Mouse (Mus musculus) retina, adult 2 months (tissue): Measurements from ENCODE around the gene Nr1h3.

ENCODE experiments used
- DNase-seq: peaks from one replicate; pipeline ENCODE4 v3.0.0-alpha.2; 2012; ENCODE audit warnings: low read depth, low spot score

Gene Nr1h3

GRCm38 (mm10) chr2:91186208-91186607 is 16.4 kb downstream of the Nr1h3 start:
- no peak for DNase-seq

DNA sequence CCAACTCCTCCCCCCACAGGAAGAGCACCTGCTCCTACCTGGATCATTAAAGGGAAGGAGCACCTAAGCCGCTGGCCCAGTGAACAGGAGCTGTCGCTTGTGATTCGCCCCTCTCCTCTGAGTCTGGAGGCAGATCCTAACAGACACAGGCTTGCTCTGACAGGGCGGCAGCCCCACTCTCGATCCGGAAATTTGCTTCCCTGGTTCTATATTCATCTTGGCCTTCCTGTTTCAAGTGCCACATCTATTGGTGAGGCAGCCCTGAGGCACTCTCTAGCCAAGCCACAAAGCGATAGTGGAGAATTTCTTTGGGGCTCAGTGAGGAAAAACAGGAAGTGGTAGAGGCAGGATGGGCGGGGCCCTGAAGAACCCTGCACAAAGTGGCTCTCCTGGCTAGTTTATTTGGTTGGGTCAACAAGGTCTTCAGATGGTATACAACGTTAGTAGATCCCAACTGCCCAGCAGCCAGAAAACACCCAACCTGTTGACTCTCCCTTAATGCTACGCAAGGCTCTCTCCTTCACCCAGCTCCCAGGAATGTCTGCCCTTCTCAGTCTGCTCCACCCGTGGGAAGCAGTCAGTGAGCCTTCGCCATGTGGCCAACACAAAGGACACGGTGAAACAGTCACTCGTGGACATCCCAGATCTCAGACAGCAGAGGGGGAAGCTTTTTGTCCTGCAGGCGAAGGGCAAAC is 18.8 kb downstream of the Nr1h3 start, which contains the start of gene Madd:
Gene Madd, minus strand, starts transcription at position 127 of the 695 bp plus-strand sequence.
- DNase-seq: no peak

DNA sequence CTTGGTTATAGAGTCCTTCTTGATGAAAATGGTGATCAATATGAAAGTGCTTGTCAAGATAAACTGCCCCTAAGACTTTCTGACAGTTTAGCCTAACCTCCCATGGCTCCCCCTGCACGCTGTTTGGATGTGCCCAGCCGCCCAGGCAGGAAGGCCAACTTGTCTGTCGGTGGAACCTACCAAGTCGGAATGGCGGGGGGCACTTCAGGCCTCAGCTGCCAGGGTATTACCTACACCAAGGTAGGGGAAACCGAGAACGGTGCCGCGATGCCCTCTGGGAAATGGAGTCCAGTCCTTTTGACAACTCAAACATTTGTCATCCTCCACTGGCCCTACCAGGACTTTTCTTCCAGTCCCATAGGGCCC is 19.5 kb downstream of the Nr1h3 start:
- peak; percentile 99 for DNase-seq

GRCm38 (mm10) chr2:91182405-91183147 is 20.1 kb downstream of the Nr1h3 start:
- no peak for DNase-seq

- DNase-seq: no peak
These were observed 20.6 kb downstream of the Nr1h3 start for GRCm38 (mm10) chr2:91182016-91182404.

GRCm38 (mm10) chr2:91180706-91181105 is 21.9 kb downstream of the Nr1h3 start:
- DNase-seq: peak; percentile 70

DNA sequence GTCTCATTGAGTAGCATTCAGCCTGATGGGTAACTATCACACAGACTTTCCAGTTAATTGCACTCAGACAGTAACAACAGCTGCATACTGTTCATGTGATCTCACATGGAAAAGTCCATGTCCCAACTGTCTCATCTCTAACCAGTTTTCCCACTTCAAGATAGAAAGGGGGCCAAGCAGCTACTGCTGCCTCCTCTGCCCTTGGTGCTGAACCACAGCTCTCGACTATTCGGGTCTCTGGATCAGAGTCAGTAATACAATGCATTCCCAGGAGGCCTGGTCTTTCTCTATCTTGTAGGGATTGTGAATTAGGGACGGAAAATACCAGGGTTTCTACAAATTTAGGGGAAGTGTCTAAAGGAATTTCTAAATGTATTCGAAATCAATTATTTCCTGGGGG is 22.8 kb downstream of the Nr1h3 start:
- no peak for DNase-seq

GRCm38 (mm10) chr2:91176234-91176633 is 26.4 kb downstream of the Nr1h3 start:
- DNase-seq: peak; percentile 75

GRCm38 (mm10) chr2:91175490-91175889 is 27.1 kb downstream of the Nr1h3 start:
- DNase-seq: no peak

DNA sequence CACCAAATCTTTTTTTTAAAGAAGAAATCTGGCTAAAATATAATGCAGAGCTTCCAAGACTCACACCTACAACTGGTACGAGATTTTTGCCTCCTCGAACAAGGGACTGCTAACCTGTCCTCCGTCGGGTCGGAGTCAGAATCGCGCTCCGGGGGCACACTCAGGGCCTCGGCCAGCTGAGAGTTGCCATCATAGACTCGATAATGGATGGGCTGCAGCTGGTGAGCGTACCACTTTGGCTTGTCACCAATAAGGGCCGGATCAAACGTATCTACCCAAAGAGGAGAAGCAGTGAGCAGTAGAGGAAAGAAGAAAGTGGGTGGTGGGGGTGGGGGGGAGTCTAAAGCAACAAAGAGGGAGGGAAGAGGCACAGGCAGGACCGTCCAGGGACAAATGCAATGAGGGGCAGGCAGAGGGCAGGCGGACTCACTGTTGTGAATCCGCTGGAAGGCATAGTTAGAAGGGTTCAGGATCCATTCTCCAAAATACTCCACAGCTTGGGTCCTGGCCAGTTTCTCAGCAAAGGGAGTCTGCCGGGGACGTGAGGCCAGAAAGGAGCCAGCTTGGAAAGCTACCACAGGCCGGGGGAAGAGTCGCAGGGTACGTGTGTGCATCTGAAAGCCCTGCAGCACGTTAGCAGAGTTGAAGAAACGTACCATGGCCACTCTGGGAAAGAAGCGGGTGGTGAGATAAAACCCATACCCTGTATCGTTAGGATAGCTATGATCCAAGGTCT is 32.9 kb downstream of the Nr1h3 start:
- no peak for DNase-seq

DNA sequence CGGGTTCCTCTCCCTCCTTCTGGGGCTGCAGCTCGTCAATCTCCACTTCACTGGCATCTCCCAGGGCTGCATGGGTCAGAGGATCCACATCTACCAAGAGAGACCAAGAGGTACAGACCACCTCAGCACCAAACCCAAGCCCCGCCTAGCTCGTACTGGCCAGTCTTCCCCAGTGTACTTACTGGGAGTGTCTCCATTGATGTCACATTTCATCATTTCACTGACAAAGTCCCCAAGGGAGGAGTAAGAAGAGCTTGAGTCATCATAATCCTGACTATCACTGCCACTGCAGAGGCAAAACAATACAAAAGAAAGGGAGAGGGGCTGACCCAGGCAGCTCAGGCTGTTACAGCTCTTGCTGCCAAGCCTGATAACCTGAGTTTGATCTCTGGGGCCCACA is 35.0 kb downstream of the Nr1h3 start:
- no peak for DNase-seq

DNA sequence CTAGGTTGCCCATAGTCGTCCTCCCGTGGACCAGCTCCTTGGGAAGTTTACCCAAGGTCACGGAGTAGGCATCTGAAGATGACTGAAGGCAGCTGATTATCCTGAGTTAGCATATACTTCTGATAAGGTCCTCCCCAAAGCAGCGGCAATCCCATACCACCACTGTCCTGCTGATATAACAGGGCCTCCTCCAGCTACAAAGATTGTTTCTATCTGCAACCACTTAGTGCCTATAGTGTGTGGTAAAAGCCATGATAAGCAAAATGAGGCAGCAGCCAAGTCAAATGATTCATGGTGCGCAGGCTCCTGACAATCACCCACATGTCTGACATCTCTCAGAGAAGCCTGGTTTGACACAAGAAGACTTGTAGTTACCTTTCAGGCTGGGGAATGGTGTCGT is 37.6 kb downstream of the Nr1h3 start:
- no peak for DNase-seq

DNA sequence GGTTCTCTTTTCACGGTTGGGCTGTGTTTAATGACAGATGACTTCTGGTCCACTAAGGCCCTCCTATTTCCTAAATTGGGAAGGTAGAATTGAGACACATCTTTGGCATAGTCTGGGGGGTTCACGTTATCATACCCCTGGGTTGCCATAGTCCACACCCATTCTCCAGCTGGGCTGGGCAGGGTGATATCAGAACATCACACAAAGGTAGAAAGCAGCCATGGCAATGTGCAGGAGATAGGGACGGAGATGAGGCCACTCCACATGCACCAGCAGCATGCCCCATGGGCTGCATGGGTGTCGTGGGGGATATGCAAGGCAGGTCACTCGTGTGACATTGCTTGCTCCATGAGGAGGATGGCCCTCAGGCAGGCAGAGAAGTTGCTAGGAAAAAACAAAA is 39.1 kb downstream of the Nr1h3 start:
- no peak for DNase-seq

- no peak for DNase-seq
These were observed 39.7 kb downstream of the Nr1h3 start for GRCm38 (mm10) chr2:91162952-91163351.

DNA sequence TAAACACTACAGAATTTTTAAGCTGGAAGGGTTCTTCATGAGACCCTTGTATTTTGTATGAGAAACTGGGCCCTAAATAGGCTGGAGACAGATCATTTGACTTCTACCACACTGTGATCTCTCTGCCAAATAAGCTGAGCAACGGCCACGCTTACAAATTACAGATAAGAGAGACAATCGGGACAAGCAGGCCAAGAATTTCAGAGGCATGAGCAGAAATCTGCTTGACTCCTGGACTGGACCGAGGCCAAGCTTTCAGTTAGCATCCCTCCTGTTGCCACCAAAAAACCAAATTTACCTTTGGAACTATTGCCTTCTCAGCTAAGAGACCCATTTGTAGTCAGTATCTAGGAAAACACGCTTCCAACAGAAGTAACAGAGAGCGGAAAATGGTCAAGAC is 42.0 kb downstream of the Nr1h3 start:
- no peak for DNase-seq

DNA sequence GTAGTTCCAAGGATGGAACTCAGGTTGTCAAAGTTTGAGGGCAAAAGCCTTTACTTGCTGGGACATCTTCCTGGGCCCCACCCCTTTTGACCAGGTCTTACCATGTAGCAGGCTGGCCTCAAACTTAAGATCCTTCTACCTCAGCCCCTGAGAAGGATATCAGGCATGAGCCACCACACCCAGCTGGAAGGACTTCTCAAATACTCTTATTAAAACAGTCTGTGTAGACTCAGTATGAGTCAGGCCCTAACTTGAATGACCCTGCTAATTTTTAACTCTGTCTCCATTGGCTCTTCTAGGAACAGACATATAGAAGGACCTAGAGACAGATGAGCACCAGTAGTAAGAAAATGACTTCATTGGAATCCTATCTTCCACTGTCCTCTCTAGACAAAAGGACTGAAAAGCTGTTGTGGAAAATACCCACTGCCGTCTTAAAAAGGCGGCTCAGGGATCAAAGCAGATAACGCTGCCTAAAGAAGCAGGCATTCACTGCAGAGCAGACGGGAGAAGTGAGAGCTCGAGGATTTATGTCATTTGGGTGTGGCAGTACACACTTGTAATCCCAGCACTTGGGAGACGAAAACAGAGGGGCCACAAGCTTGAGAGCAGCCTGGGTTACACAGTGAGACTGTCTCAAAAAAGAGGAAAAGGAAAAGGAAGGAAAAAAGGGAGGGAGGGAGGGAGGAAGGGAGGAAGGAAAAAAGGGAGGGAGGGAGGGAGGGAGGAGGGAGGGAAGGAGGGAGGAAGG is 45.5 kb downstream of the Nr1h3 start:
- DNase-seq: no peak

DNA sequence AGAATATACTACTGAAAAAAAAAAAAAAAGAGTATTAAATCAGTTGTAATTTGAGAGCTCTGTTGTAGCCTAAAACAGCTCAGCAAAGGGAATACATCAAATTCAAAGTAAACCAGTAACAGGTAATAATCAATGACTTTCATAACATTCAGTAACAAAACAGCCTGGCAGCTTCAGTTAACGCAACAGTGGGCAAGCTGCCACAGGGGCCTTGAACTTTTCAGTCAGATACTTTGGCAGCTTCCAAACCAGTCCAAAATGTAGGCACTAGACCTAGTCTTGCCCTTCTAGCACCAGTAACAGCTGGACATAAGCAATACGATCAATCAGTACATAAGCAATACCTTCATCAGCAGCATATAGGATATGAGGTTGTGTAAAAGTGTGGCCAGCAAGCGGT is 48.5 kb downstream of the Nr1h3 start:
- DNase-seq: no peak

GRCm38 (mm10) chr2:91152885-91153377 is 49.7 kb downstream of the Nr1h3 start:
- no peak for DNase-seq

DNA sequence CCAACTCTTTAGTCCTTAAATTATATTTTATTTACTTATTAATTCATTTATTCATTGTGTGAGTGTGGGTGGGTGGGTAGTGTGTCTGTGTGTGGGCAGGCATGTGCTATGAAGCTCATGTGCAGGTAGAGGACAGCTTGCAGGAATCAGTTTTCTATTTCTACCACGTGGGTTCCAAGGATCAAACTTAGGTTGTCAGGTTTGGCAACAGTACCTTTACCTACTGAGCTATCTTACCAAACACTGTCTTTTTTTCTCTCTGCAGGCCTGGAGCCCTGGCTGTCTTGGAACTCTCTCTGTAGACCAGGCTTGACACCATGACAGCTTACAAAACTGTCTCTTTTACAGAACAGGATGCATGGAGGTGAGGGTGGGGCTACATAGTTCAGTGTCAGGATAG is 51.3 kb downstream of the Nr1h3 start:
- DNase-seq: no peak

GRCm38 (mm10) chr2:91148101-91148500 is 54.5 kb downstream of the Nr1h3 start:
- DNase-seq: no peak

GRCm38 (mm10) chr2:91143401-91143800 is 59.2 kb downstream of the Nr1h3 start:
- DNase-seq: no peak

DNA sequence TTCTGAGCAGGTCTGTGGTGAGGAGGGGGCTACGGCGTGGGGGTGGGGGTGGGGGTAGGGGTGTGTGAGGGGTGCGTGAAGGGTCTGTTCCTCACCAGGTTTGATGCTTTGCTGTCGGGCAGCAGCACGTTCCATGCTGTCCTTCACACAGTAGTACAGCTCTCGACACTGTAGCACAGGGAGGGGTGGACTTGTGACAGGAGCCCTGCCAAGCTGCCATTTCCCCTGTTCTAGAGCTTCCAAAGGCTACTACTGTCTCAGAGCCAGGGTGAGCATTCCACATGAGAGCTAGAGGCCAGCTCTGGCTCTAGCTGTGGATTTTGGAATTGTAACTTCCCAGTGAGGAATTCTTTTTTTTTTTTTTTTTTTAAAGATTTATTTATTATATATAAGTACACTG is 59.7 kb downstream of the Nr1h3 start:
- DNase-seq: no peak
